Mouse (Mus musculus): Measurements from ENCODE around the gene Bcl11b. TPM values are rescaled to one million over a fixed set of nuclear protein-coding genes. Genes with fewer than 3 reads are reported as not detected.

Bcl11b gene
- total and polyA plus RNA-seq, 3 experiments, result not detected

GRCm38 (mm10) chr12:107921566-107921965 is 81.8 kb downstream of the Bcl11b start:
- TF ChIP-seq JUN (IDR thresholded peaks at IDR 0.05; ENCODE audit: insufficient read depth, low read depth, low read length) (no peak), MAX (IDR thresholded peaks at IDR 0.05; ENCODE audit: low read length) (no peak), RAD21 (IDR thresholded peaks at IDR 0.05; ENCODE audit: low read depth, low read length) (no peak), CHD1 (IDR thresholded peaks at IDR 0.05; ENCODE audit: low read depth, low read length) (no peak), MEF2A (IDR thresholded peaks at IDR 0.05; ENCODE audit: borderline replicate concordance, low read depth, low read length) (no peak), E2F4 (IDR thresholded peaks at IDR 0.05; ENCODE audit: insufficient replicate concordance, low read depth, low read length) (no peak), MAZ (IDR thresholded peaks at IDR 0.05; ENCODE audit: low read depth, low read length) (no peak), SIN3A (IDR thresholded peaks at IDR 0.05; ENCODE audit: low read length) (no peak), POLR2AphosphoS2 (IDR thresholded peaks at IDR 0.05; ENCODE audit: low read depth, low read length) (no peak), KAT2A (IDR thresholded peaks at IDR 0.05; ENCODE audit: insufficient replicate concordance, low read length) (no peak), ZC3H11A (IDR thresholded peaks at IDR 0.05; ENCODE audit: low read depth, low read length) (no peak)
- in situ Hi-C loops (cut with MboI; ENCODE audit: low pct_ligation_motif_present, low pct_unique_long_range_greater_than_20kb, low sequenced_read_pairs), result no loop called here
- DNase-seq (ENCODE audit: extremely low read depth), result no peak

GRCm38 (mm10) chr12:107921154-107921553 is 82.2 kb downstream of the Bcl11b start:
- H3K79me2 ChIP-seq (replicated peaks; ENCODE audit: control insufficient read depth, extremely low read depth, insufficient read depth, poor library complexity, severe bottlenecking), result no peaks in the 10 kb centered on the region
- no peaks in the 10 kb centered on the region for H3K27me3 ChIP-seq (replicated peaks)
- no peak overlapping the region for H3K4me2 ChIP-seq (ENCODE audit: insufficient read depth, low read depth, poor library complexity, severe bottlenecking)
- no peak for DNase-seq (ENCODE audit: extremely low read depth)
- in situ Hi-C loops (cut with MboI; ENCODE audit: low pct_ligation_motif_present, low pct_unique_long_range_greater_than_20kb, low sequenced_read_pairs) (no loop called here), dilution Hi-C loops (cut with MboI; ENCODE audit: extremely low pct_ligation_motif_present, extremely low pct_unique_long_range_greater_than_20kb, low sequenced_read_pairs) (no loop called here)
- no peaks in the 10 kb centered on the region for H3K36me3 ChIP-seq (replicated peaks in 1 of 2; ENCODE audit: control insufficient read depth in 1 of 2, insufficient read depth in 1 of 2, low read length in 1 of 2)
- no peaks in the 10 kb centered on the region for H3K4me1 ChIP-seq (ENCODE audit: control insufficient read depth in 1 of 2, insufficient read depth in 2 of 2)
- TF ChIP-seq USF2 (conservative IDR thresholded peaks at IDR 0.05; ENCODE audit: low read depth, low read length) (no peak), MXI1 (IDR thresholded peaks at IDR 0.05; ENCODE audit: low read depth, low read length) (no peak), HCFC1 (IDR thresholded peaks at IDR 0.05; ENCODE audit: low read depth, low read length) (no peak), E2F4 (IDR thresholded peaks at IDR 0.05; ENCODE audit: insufficient replicate concordance, low read depth, low read length) (no peak), EP300 (IDR thresholded peaks at IDR 0.05; ENCODE audit: low read length) (no peak), ZMIZ1 (IDR thresholded peaks at IDR 0.05; ENCODE audit: low read depth, low read length) (no peak), MAFK (IDR thresholded peaks at IDR 0.05; ENCODE audit: insufficient replicate concordance, low read length) (no peak)
- no peak overlapping the region for H3K27ac ChIP-seq (ENCODE audit: insufficient read depth, low read depth)
- peaks cover 95% of the 10 kb centered on the region for H3K9me3 ChIP-seq (replicated peaks; ENCODE audit: low read length)
- H3K4me3 ChIP-seq (replicated peaks in 1 of 3; ENCODE audit: low read depth in 2 of 3, low read length in 2 of 3, poor library complexity in 1 of 3), result no peak overlapping the region
- H3K9ac ChIP-seq (ENCODE audit: insufficient read depth, low read depth), result no peak overlapping the region

More at GRCm38 (mm10) chr12:107921566-107921965, 81.8 kb downstream of the Bcl11b start:
- Histone ChIP-seq H3K9ac (ENCODE audit: insufficient read depth, low read depth) (no peak overlapping the region), H3K27ac (ENCODE audit: insufficient read depth, low read depth) (no peak overlapping the region), H3K79me2 (replicated peaks; ENCODE audit: control insufficient read depth, extremely low read depth, insufficient read depth, poor library complexity, severe bottlenecking) (no peaks in the 10 kb centered on the region), H3K4me3 (replicated peaks in 1 of 3; ENCODE audit: low read depth in 2 of 3, low read length in 2 of 3, poor library complexity in 1 of 3) (no peak overlapping the region), H3K4me2 (ENCODE audit: insufficient read depth, low read depth, poor library complexity, severe bottlenecking) (no peak overlapping the region), H3K4me1 (ENCODE audit: control insufficient read depth in 1 of 2, insufficient read depth in 2 of 2) (no peaks in the 10 kb centered on the region), H3K9me3 (replicated peaks; ENCODE audit: low read length) (peaks cover 95% of the 10 kb centered on the region), H3K27me3 (replicated peaks) (no peaks in the 10 kb centered on the region), H3K36me3 (replicated peaks in 1 of 2; ENCODE audit: control insufficient read depth in 1 of 2, insufficient read depth in 1 of 2, low read length in 1 of 2) (no peaks in the 10 kb centered on the region)
- dilution Hi-C loops (cut with MboI; ENCODE audit: extremely low pct_ligation_motif_present, extremely low pct_unique_long_range_greater_than_20kb, low sequenced_read_pairs), result no loop called here
